Mouse (Mus musculus) frontal cortex, postnatal 14 days (tissue): Measurements from ENCODE around the gene Nav1.

Source experiments
- DNase-seq, 2 experiments: peaks; one replicate each; pipeline ENCODE4 v3.0.0; 2022; ENCODE audit warnings: low spot score in 2 of 2

The Nav1 gene

GRCm38 (mm10) chr1:135617344-135617743 lies 10.2 kb upstream of the Nav1 start:
- no peak for DNase-seq

GRCm38 (mm10) chr1:135615715-135616641 lies 8.9 kb upstream of the Nav1 start:
- DNase-seq = peak; percentile 45 to 53

- DNase-seq = no peak
These were observed 2.5 kb upstream of the Nav1 start for GRCm38 (mm10) chr1:135609621-135610020.

GRCm38 (mm10) chr1:135606355-135607015 lies 610 bp downstream of the Nav1 start:
- DNase-seq = no peak

- no peak for DNase-seq
These were observed 1.6 kb downstream of the Nav1 start for GRCm38 (mm10) chr1:135605530-135605929.

- no peak for DNase-seq
These were observed 2.6 kb downstream of the Nav1 start for GRCm38 (mm10) chr1:135604361-135605052.

- DNase-seq = no peak
These were observed 3.8 kb downstream of the Nav1 start for GRCm38 (mm10) chr1:135603121-135603870.

GRCm38 (mm10) chr1:135600023-135601005 lies 6.8 kb downstream of the Nav1 start:
- DNase-seq = no peak

- no peak for DNase-seq
These were observed 8.7 kb downstream of the Nav1 start for GRCm38 (mm10) chr1:135598251-135598879.

- no peak for DNase-seq
These were observed 12.7 kb downstream of the Nav1 start for GRCm38 (mm10) chr1:135594279-135594903.

- no peak for DNase-seq
These were observed 13.4 kb downstream of the Nav1 start for GRCm38 (mm10) chr1:135593560-135594278.

- no peak for DNase-seq
These were observed 16.3 kb downstream of the Nav1 start for GRCm38 (mm10) chr1:135590776-135591175.

GRCm38 (mm10) chr1:135588973-135589372 lies 18.1 kb downstream of the Nav1 start:
- no peak for DNase-seq

GRCm38 (mm10) chr1:135586903-135587302 lies 20.2 kb downstream of the Nav1 start:
- no peak for DNase-seq

- peak; percentile 64 to 69 for DNase-seq
These were observed 21.5 kb downstream of the Nav1 start for GRCm38 (mm10) chr1:135585573-135585972.

- peak in 1 of 2 experiments; percentile 61 for DNase-seq
These were observed 22.2 kb downstream of the Nav1 start for GRCm38 (mm10) chr1:135584587-135585541.

GRCm38 (mm10) chr1:135583678-135584515 lies 23.2 kb downstream of the Nav1 start:
- no peak for DNase-seq
